In the genomic region with DNA sequence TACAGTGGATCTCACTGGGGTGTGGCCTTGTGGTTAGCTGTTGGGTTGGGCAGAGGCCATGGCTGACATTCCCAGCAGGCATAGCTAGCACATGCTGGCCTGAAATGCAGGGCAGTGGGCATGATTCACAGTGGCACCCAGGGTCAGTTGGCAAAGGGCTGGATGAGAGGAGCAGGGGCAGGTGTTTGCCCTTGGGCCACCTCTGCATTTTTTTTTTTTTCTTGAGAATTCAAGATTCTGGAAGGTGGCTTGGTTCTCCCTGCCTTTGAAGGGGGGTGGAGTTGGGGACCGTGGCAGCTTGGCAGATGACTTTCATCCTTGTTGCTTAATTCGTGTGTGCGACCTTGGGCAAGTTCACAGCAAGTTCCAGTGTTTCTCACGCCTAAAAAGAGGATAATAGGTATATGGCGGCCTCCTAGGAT, we compare ENCODE assay signal across 12 mouse cellular contexts. TPM values are rescaled to one million over a fixed set of nuclear protein-coding genes. Genes with fewer than 3 reads are reported as not detected.
DNase-seq lines count a peak whose midpoint lies in the region; ATAC-seq and TF ChIP-seq lines count a peak whose summit lies in the region.
"Had no signal": no experiment of that assay in that cellular context is flagged by ENCODE, and none has a peak within 500 bp of the region (broad histone marks: within the 10 kb centered on the region; RNA-seq: fewer than 3 reads in every experiment).

No protein-coding gene starts in this region.

- H3K4me1 ChIP-seq in heart, embryonic 12.5 days (replicated peaks): peaks cover 38% of the 10 kb centered on the region
- peaks cover 33% of the 10 kb centered on the region for H3K4me1 ChIP-seq in spleen, adult 2 months (ENCODE audit: control insufficient read depth, insufficient read depth, insufficient read length)
- H3K4me1 ChIP-seq in brown adipose tissue, adult 24 weeks (ENCODE audit: control insufficient read depth, insufficient read depth, insufficient read length, low read length): peaks cover 7% of the 10 kb centered on the region

- no peak for TF ChIP-seq CTCF in spleen, adult 2 months (IDR thresholded peaks at IDR 0.05; ENCODE audit: extremely low read depth, insufficient read depth, insufficient read length, insufficient replicate concordance)

- H3K27ac ChIP-seq in heart, embryonic 12.5 days (ENCODE audit: poor library complexity, severe bottlenecking): no peak overlapping the region
- H3K27ac ChIP-seq in spleen, adult 2 months (ENCODE audit: insufficient read depth, low read length): peak overlapping the region; percentile 99
- peak overlapping the region; percentile 30; the same call in 1 of the 2 replicates for H3K27ac ChIP-seq in brown adipose tissue, adult 24 weeks (replicated peaks; ENCODE audit: low read depth, low read length)
- H3K27ac ChIP-seq: limb, embryonic 13.5 days; midbrain, embryonic 13.5 days had no signal

- no peak for TF ChIP-seq POLR2A in spleen, adult 2 months (IDR thresholded peaks at IDR 0.05; ENCODE audit: low read depth, low read length)

- H3K36me3 ChIP-seq in heart, embryonic 12.5 days: no peaks in the 10 kb centered on the region
- H3K36me3 ChIP-seq in spleen, adult 2 months (ENCODE audit: control insufficient read depth, insufficient read depth, low read length): peaks cover 4% of the 10 kb centered on the region; the same call in 1 of the 2 replicates
- H3K36me3 ChIP-seq: limb, embryonic 13.5 days; midbrain, embryonic 13.5 days had no signal

- no peak for ATAC-seq in heart, embryonic 12.5 days (ENCODE audit: insufficient number of reproducible peaks, low FRiP score)
- no peak for ATAC-seq in erythroid progenitor cell, adult 5-6 weeks (replicated peaks; ENCODE audit: low FRiP score, poor library complexity, severe bottlenecking)
- ATAC-seq: midbrain, embryonic 13.5 days had no signal

- peaks cover 60% of the 10 kb centered on the region for H3K27me3 ChIP-seq in heart, embryonic 12.5 days (replicated peaks)
- no peaks in the 10 kb centered on the region for H3K27me3 ChIP-seq in spleen, adult 2 months (ENCODE audit: control insufficient read depth, insufficient read depth, low read length)

- H3K4me2 ChIP-seq in heart, embryonic 12.5 days: no peak overlapping the region
- H3K4me2 ChIP-seq: limb, embryonic 13.5 days; midbrain, embryonic 13.5 days had no signal

- H3K9me3 ChIP-seq in heart, embryonic 12.5 days (replicated peaks): no peaks in the 10 kb centered on the region
- H3K9me3 ChIP-seq: limb, embryonic 13.5 days; midbrain, embryonic 13.5 days had no signal

- H3K9ac ChIP-seq in heart, embryonic 12.5 days: no peak overlapping the region
- H3K9ac ChIP-seq: limb, embryonic 13.5 days; midbrain, embryonic 13.5 days had no signal

- 77% methylated on average over 5 of the region's 5 CpGs for WGBS in heart, embryonic 12.5 days
- WGBS in spleen, adult 2 months: 13% methylated on average over 5 of the region's 5 CpGs

- no peak overlapping the region for H3K4me3 ChIP-seq in heart, embryonic 12.5 days
- H3K4me3 ChIP-seq in spleen, adult 2 months (ENCODE audit: extremely low read depth, insufficient read depth, insufficient read length): peak overlapping the region; percentile 47
- no peak overlapping the region for H3K4me3 ChIP-seq in brown adipose tissue, adult 24 weeks (ENCODE audit: insufficient read depth, low read depth, low read length)
- H3K4me3 ChIP-seq: limb, embryonic 13.5 days; midbrain, embryonic 13.5 days had no signal

- DNase-seq in heart, adult 11 months: peak; percentile 94
- no peak for DNase-seq in spleen, adult 2 months (ENCODE audit: low read depth in 1 of 2, low spot score in 2 of 2)
- DNase-seq in spleen, adult 18-20 months: no peak
- DNase-seq in thymus, postnatal 4 days: peak; percentile 58
- no peak for DNase-seq in left cerebral cortex, adult 11 months (ENCODE audit: low spot score)

RNA-seq across cellular contexts. Expression of a gene that starts 3.5 kb away (rescaled TPM):
- 1.1 and 1.7 TPM in 2 replicates for polyA plus RNA-seq in heart, embryonic 12.5 days (2016; fragmentation: Nextera tagmentation; extraction: Ambion mirVana)
- polyA plus RNA-seq in spleen, adult 2 months (2012; rRNA removed): 137 and 147 TPM in 2 replicates
- 2.8 and 3.8 TPM in 2 replicates for polyA plus RNA-seq in brown adipose tissue, adult 24 weeks (2012; ENCODE audit: insufficient read depth, insufficient read length, missing spikeins)
- 33.2 and 49.9 TPM in 2 replicates for total RNA-seq in erythroid progenitor cell, adult 5-6 weeks (2015; ENCODE audit: low replicate concordance)
- total RNA-seq in erythroid progenitor cell, adult 5-6 weeks (2017; ENCODE audit: low replicate concordance): 9.2 and 22.3 TPM in 2 replicates

RNA-seq across cellular contexts. Expression of a gene that starts 33.9 kb away (rescaled TPM):
- 0.17 TPM in 1 of 2 replicates, not detected in the other for polyA plus RNA-seq in heart, embryonic 12.5 days (2016; fragmentation: Nextera tagmentation; extraction: Ambion mirVana)
- not detected in 2 replicates for polyA plus RNA-seq in spleen, adult 2 months (2012; rRNA removed)
- polyA plus RNA-seq in brown adipose tissue, adult 24 weeks (2012; ENCODE audit: insufficient read depth, insufficient read length, missing spikeins): not detected in 2 replicates
- total RNA-seq in erythroid progenitor cell, adult 5-6 weeks (2015; ENCODE audit: low replicate concordance): 6.3 TPM in 1 of 2 replicates, not detected in the other
- total RNA-seq in erythroid progenitor cell, adult 5-6 weeks (2017; ENCODE audit: low replicate concordance): not detected in 2 replicates

RNA-seq across cellular contexts. Expression of a gene that starts 42.2 kb away (rescaled TPM):
- 7.8 and 8.4 TPM in 2 replicates for polyA plus RNA-seq in heart, embryonic 12.5 days (2016; fragmentation: Nextera tagmentation; extraction: Ambion mirVana)
- polyA plus RNA-seq in spleen, adult 2 months (2012; rRNA removed): 2.3 and 3.0 TPM in 2 replicates
- polyA plus RNA-seq in brown adipose tissue, adult 24 weeks (2012; ENCODE audit: insufficient read depth, insufficient read length, missing spikeins): 3.2 and 4.2 TPM in 2 replicates
- 1.8 and 3.8 TPM in 2 replicates for total RNA-seq in erythroid progenitor cell, adult 5-6 weeks (2015; ENCODE audit: low replicate concordance)
- 5.9 and 13.0 TPM in 2 replicates for total RNA-seq in erythroid progenitor cell, adult 5-6 weeks (2017; ENCODE audit: low replicate concordance)

RNA-seq across cellular contexts. Expression of a gene that starts 43.8 kb away (rescaled TPM):
- polyA plus RNA-seq in heart, embryonic 12.5 days (2016; fragmentation: Nextera tagmentation; extraction: Ambion mirVana): not detected in 2 replicates
- not detected in 2 replicates for polyA plus RNA-seq in spleen, adult 2 months (2012; rRNA removed)
- polyA plus RNA-seq in brown adipose tissue, adult 24 weeks (2012; ENCODE audit: insufficient read depth, insufficient read length, missing spikeins): not detected in 2 replicates
- not detected in 2 replicates for total RNA-seq in erythroid progenitor cell, adult 5-6 weeks (2015; ENCODE audit: low replicate concordance)
- not detected in 2 replicates for total RNA-seq in erythroid progenitor cell, adult 5-6 weeks (2017; ENCODE audit: low replicate concordance)
- polyA plus RNA-seq: heart, embryonic 14.5 days; intestine, embryonic 14.5 days; limb, embryonic 13.5 days had no signal

RNA-seq across cellular contexts. Expression of a gene that starts 58.4 kb away (rescaled TPM):
- 2.8 and 3.0 TPM in 2 replicates for polyA plus RNA-seq in heart, embryonic 12.5 days (2016; fragmentation: Nextera tagmentation; extraction: Ambion mirVana)
- polyA plus RNA-seq in spleen, adult 2 months (2012; rRNA removed): 10.3 and 11.2 TPM in 2 replicates
- polyA plus RNA-seq in brown adipose tissue, adult 24 weeks (2012; ENCODE audit: insufficient read depth, insufficient read length, missing spikeins): 36.0 and 40.8 TPM in 2 replicates
- total RNA-seq in erythroid progenitor cell, adult 5-6 weeks (2015; ENCODE audit: low replicate concordance): 7.5 and 14.1 TPM in 2 replicates
- 20.8 and 26.7 TPM in 2 replicates for total RNA-seq in erythroid progenitor cell, adult 5-6 weeks (2017; ENCODE audit: low replicate concordance)

Comparison
In these comparisons a context has a peak if more than half of its experiments do, and no peak if none do; other contexts are left out.
1. DNase-seq: peak in heart, adult 11 months (single experiment) and thymus, postnatal 4 days (single experiment); none in spleen, adult 2 months (0 of 2), spleen, adult 18-20 months (0 of 2) and left cerebral cortex, adult 11 months (single experiment).
2. RNA of a gene that starts 3.5 kb away (polyA plus RNA-seq): 137 to 147 TPM in spleen, adult 2 months; 2.8 to 3.8 TPM in brown adipose tissue, adult 24 weeks and 1.1 to 1.7 TPM in heart, embryonic 12.5 days; every median in the first group is over 10 times any median in the second.